Mouse (Mus musculus) stomach, embryonic 14.5 days (tissue): ENCODE data around the gene Myo15. TPM values are rescaled to one million over a fixed set of nuclear protein-coding genes. Genes with fewer than 3 reads are reported as not detected.

Source experiments
- ATAC-seq: fragments of 200-750 bp; cut with Nextera tagmentation; 2 replicates; pipeline ENCODE4 v1.8.0; 2017; ENCODE audit warnings: low read depth, moderate TSS enrichment; ENCODE audit not compliant: insufficient number of reproducible peaks, insufficient read depth, low FRiP score
- H3K27ac ChIP-seq: fragments of 300-500 bp; sonication (generic); 2 replicates; pipeline ENCODE4 v1.5.1; 2014; ENCODE audit warnings: mild to moderate bottlenecking, low read length, moderate library complexity, mixed read lengths
- H3K27me3 ChIP-seq: fragments of 300-500 bp; sonication (generic); 2 replicates; pipeline ENCODE4 v1.6.1; 2014; ENCODE audit warnings: low read length, control low read depth, mixed read lengths; ENCODE audit not compliant: control insufficient read depth, insufficient read depth
- H3K36me3 ChIP-seq: fragments of 300-500 bp; sonication (generic); 2 replicates; pipeline ENCODE4 v1.6.1; 2014; ENCODE audit warnings: mild to moderate bottlenecking, control low read depth, low read length, moderate library complexity, mixed read lengths; ENCODE audit not compliant: control insufficient read depth, insufficient read depth
- H3K4me1 ChIP-seq: fragments of 300-500 bp; sonication (generic); 2 replicates; pipeline ENCODE4 v1.6.1; 2014; ENCODE audit warnings: low read length, control low read depth, mixed read lengths; ENCODE audit not compliant: control insufficient read depth, insufficient read depth
- H3K4me2 ChIP-seq: fragments of 300-500 bp; sonication (generic); replicated peaks from 2 replicates; pipeline ENCODE4 v1.6.1; 2014; ENCODE audit warnings: low read depth, low read length, control low read depth
- H3K4me3 ChIP-seq: fragments of 300-500 bp; sonication (generic); 2 replicates; pipeline ENCODE4 v1.5.1; 2014; ENCODE audit warnings: low read depth, low read length, control low read depth
- H3K9ac ChIP-seq: fragments of 300-500 bp; sonication (generic); replicated peaks from 2 replicates; pipeline ENCODE4 v1.6.1; 2014; ENCODE audit warnings: low read depth, mild to moderate bottlenecking, control low read depth, low read length, moderate library complexity, mixed read lengths
- H3K9me3 ChIP-seq: fragments of 300-500 bp; sonication (generic); 2 replicates; pipeline ENCODE4 v1.6.1; 2016; ENCODE audit warnings: low read depth, low read length, control low read depth; ENCODE audit not compliant: control insufficient read depth
- WGBS: fragments of 180-500 bp; shearing (Covaris S2); extraction: QIAGEN DNeasy Blood & Tissue Kit; methylation state at CpG from one replicate; pipeline ENCODE4 v1.1.7; 2014; 5-methylcytosine and 5-hydroxymethylcytosine counted together
- polyA plus RNA-seq: library from polyadenylated mRNA; unstranded; fragments of >200 nt; fragmentation: Nextera tagmentation; extraction: Ambion mirVana; gene quantifications from 2 replicates; pipeline ENCODE4 v1.2.1, GENCODE M21; 2014

Gene Myo15
- polyA plus RNA-seq, 1 experiment from 2014 or later = 0.13 TPM

DNA sequence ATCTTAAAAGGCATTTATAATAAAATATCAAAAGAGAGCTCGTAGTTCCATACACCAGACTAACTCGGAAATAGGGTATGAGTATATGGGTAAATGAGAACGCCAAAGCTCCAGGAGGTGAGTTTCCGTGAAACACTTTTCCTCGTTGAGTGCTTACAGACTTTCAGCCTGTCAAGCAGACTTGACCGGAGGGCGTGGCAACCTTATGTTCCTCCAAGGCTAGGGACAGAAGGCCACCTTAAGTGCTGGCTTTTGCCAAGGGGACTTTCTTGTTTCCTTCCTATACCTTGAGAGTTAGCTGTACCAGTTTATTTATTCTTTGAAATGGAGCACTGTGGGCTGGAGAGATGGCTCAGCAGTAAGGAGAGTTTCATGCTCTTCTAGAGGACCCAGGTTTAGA lies 29.0 kb upstream of the Myo15 start:
- no peak overlapping the region for H3K4me2 ChIP-seq
- H3K27me3 ChIP-seq = no peaks in the 10 kb centered on the region
- ATAC-seq = no peak
- no peak overlapping the region for H3K9ac ChIP-seq
- H3K4me3 ChIP-seq = no peak overlapping the region
- no peaks in the 10 kb centered on the region for H3K9me3 ChIP-seq
- H3K36me3 ChIP-seq = peaks cover 58% of the 10 kb centered on the region
- no peak overlapping the region for H3K27ac ChIP-seq
- WGBS = 34% methylated on average over 7 of the region's 7 CpGs
- no peaks in the 10 kb centered on the region for H3K4me1 ChIP-seq

DNA sequence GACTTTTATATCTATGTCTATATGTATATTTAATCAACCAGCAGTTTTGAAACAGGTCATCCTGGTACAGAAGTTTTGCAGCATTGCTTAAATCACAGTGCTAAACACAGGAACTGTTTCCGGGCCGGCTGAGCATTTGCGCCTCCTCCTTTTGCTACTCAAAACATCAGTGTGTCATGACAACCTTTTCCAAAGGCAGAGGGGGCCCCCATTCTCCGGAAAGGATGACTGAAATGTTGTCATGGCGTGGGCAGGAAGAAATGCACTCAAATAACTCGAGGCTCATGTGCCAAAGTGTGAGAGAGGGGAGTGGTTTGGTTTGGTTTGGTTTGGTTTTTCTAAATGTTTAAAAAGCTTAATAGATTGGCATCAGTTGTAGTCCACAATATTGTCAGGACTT lies 26.2 kb upstream of the Myo15 start:
- no peak overlapping the region for H3K27ac ChIP-seq
- no peak overlapping the region for H3K4me2 ChIP-seq
- no peak overlapping the region for H3K4me3 ChIP-seq
- H3K4me1 ChIP-seq = no peaks in the 10 kb centered on the region
- 85% methylated on average over 6 of the region's 6 CpGs for WGBS
- H3K9me3 ChIP-seq = no peaks in the 10 kb centered on the region
- ATAC-seq = no peak
- H3K27me3 ChIP-seq = no peaks in the 10 kb centered on the region
- H3K36me3 ChIP-seq = peaks cover 38% of the 10 kb centered on the region
- H3K9ac ChIP-seq = no peak overlapping the region

DNA sequence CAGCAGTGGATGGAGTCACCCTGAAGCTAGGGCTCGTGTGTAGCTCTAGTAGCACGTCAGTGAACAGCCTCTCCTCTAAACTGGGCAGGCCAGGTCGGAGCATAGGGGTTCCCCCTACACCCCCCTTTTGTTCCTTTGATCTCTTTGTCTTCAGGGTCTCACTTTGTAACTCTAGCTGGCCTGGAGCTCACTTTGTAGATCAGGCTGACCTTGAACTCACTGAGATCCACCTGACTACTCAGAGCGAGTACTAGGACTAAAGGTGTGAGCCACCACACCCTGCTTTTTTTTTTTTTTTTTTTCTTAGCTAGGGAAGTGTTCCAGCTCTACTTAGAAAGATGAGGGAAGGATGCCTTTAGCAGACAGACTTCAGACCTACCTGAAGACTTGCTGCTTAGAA lies 25.1 kb upstream of the Myo15 start:
- Histone ChIP-seq H3K9ac (no peak overlapping the region), H3K4me2 (no peak overlapping the region), H3K4me3 (no peak overlapping the region), H3K4me1 (no peaks in the 10 kb centered on the region), H3K9me3 (no peaks in the 10 kb centered on the region), H3K36me3 (peaks cover 29% of the 10 kb centered on the region), H3K27me3 (no peaks in the 10 kb centered on the region), H3K27ac (no peak overlapping the region)
- no peak for ATAC-seq
- WGBS = 77% methylated on average over 4 of the region's 4 CpGs

DNA sequence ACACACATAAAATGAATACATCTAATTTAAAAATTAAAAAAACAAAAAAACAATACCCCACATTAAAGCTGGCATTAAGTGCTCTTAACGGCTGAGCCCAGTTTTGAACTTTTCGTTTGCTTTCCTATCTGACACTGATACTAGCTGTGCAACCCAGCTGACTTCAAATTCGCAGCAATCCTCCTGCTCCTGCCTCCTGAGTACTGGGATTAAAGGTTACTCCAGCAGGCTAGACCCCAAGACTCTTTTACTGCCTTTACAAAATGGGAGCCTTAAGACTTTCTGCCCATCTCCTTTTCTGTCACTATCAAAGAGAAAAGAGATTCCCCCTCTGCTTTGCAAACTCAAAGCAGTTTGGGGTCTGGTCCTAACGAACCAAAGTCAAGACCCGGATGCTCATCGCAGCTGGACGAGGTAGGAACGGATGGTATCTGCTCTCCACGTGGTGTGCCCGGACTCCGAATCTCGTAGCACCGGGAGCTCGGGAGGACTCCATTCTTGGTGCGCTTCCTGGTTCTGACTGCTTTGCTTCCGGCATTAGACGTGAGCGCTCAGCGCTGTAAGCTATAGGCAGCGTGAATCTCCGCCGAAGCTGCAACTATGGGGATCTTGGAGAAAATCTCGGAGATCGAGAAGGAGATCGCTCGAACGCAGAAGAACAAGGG lies 14.9 kb upstream of the Myo15 start, which contains the start of gene Drg2:
Gene Drg2, plus strand, starts transcription at position 512 of the 665 bp plus-strand sequence.
- Histone ChIP-seq H3K27me3 (no peaks in the 10 kb centered on the region), H3K9me3 (no peaks in the 10 kb centered on the region), H3K4me1 (peaks cover 4% of the 10 kb centered on the region), H3K4me3 (peak within 1 kb of the TSS; percentile 76), H3K36me3 (peaks cover 21% of the 10 kb centered on the region), H3K9ac (peak within 1 kb of the TSS; percentile 82), H3K4me2 (peak within 1 kb of the TSS; percentile 84), H3K27ac (no peak within 1 kb of the TSS)
- 5% methylated on average over 27 of the region's 27 CpGs for WGBS
- peak; percentile 90 for ATAC-seq

DNA sequence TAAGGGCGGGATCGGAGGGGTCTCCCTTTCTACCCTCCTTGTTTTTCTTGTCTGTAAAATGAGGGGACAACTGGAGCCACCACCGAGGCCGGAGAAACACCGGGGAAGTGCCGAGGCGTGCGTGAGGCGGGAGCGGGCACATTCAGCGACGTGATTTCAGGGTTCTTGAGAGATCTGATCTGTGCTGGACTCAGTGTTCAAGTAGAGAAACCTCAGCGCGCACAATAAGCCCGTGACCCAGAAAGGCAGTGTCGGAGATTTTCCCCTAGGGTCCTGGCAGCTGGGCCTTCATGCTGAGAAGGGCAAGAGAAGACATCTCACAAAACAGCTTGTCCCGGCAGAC lies 14.4 kb upstream of the Myo15 start:
- peak overlapping the region; percentile 82 for H3K9ac ChIP-seq
- no peaks in the 10 kb centered on the region for H3K27me3 ChIP-seq
- WGBS = under 1% methylated on average over 17 of the region's 17 CpGs
- 0 out of 2 replicates have a peak, but pooled peaks have one; percentile 11 for ATAC-seq
- peak overlapping the region; percentile 84 for H3K4me2 ChIP-seq
- peak overlapping the region; percentile 76 for H3K4me3 ChIP-seq
- H3K27ac ChIP-seq = no peak overlapping the region
- no peaks in the 10 kb centered on the region for H3K9me3 ChIP-seq
- peaks cover 26% of the 10 kb centered on the region for H3K36me3 ChIP-seq
- H3K4me1 ChIP-seq = peaks cover 4% of the 10 kb centered on the region

DNA sequence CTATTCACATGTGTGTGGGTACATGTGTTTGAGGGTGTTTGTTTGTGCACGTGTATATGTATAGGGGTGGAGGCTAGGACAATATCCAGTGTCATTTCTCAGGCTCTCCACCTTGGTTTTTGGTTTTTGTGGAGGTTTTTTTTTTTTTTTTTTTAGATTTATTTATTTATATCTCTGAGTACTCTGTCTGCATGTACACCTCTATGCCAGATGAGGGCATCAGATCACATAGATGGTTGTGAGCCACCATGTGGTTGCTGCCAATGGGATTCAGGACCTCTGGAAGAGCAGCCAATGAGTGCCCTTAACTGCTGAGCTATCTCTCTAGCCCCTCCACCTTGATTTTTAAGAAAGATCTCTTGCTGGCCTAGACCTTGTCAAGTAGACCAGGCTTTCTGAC lies 11.2 kb upstream of the Myo15 start:
- ATAC-seq = no peak
- no peaks in the 10 kb centered on the region for H3K27me3 ChIP-seq
- peaks cover 59% of the 10 kb centered on the region for H3K36me3 ChIP-seq
- H3K9me3 ChIP-seq = no peaks in the 10 kb centered on the region
- peaks cover 4% of the 10 kb centered on the region for H3K4me1 ChIP-seq
- no peak overlapping the region for H3K9ac ChIP-seq
- no peak overlapping the region for H3K27ac ChIP-seq
- WGBS = 94% methylated on average over 1 of the region's 1 CpGs
- H3K4me3 ChIP-seq = no peak overlapping the region
- H3K4me2 ChIP-seq = no peak overlapping the region

DNA sequence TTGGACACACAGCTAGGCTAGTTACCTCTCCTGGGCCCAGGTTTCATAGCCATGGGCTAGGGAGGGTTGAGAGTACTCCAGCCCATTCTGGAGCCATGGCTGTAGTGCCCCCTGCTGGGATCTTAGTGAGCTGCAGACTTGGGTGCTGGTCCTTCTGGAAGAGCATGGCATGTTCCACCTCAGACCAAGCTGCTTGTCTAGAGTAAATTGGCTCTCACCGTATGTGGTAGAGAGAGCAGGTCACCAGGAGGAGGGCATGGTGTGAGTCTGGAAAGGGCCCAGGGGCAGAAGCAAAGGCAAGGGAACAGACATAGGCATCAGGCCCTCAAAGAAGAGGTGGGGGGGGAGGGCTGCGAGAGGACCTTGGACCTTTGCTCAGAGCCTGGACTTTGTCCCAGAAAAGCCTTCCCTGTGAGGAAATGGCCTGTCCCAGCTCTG lies 3.2 kb upstream of the Myo15 start:
- H3K9ac ChIP-seq = no peak overlapping the region
- no peak overlapping the region for H3K27ac ChIP-seq
- no peaks in the 10 kb centered on the region for H3K9me3 ChIP-seq
- no peaks in the 10 kb centered on the region for H3K4me1 ChIP-seq
- 93% methylated on average over 2 of the region's 2 CpGs for WGBS
- ATAC-seq = no peak
- no peaks in the 10 kb centered on the region for H3K27me3 ChIP-seq
- no peak overlapping the region for H3K4me3 ChIP-seq
- H3K36me3 ChIP-seq = peaks cover 73% of the 10 kb centered on the region
- H3K4me2 ChIP-seq = no peak overlapping the region

DNA sequence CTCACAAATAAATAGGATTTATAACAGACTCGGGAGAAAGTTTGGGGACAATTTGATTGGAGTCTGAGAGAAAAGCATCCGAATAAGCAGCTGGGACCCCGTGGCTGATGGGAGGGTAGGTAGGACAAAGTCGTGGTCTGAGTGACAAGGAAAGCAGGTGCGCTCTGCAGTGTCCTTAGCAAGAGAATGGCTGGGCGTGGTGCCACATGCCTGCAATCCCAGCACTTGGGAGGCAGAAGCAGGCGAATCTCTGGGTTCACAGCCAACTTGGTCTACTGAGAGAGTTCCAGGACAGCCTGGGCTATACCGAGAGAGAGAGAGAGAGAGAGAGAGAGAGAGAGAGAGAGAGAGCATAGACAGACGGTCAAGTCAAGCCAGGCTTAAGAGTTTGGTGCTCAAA lies 1.6 kb downstream of the Myo15 start:
- peaks cover 27% of the 10 kb centered on the region for H3K36me3 ChIP-seq
- H3K4me2 ChIP-seq = no peak overlapping the region
- H3K27me3 ChIP-seq = no peaks in the 10 kb centered on the region
- WGBS = 81% methylated on average over 9 of the region's 9 CpGs
- H3K9ac ChIP-seq = no peak overlapping the region
- H3K4me1 ChIP-seq = no peaks in the 10 kb centered on the region
- H3K9me3 ChIP-seq = no peaks in the 10 kb centered on the region
- H3K4me3 ChIP-seq = no peak overlapping the region
- no peak overlapping the region for H3K27ac ChIP-seq
- ATAC-seq = no peak

DNA sequence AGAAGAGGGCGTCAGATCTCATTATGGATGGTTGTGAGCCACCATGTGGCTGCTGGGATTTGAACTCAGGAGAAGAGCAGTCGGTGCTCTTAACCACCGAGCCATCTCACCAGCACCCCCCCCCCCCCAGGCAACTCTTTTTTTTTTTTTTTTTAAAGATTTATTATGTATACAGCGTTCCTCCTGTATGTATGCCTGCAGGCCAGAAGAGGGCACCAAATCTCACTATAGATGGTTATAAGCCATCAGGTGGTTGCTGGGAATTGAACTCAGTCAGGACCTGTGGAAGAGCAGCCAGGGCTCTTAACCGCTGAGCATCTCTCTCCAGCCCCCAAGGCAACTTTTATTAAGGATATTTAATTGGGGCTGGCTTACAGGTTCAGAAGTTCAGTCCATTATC lies 5.4 kb downstream of the Myo15 start:
- WGBS = 81% methylated on average over 5 of the region's 5 CpGs

More for the DNA sequence above, 5.4 kb downstream of the Myo15 start:
- H3K27ac ChIP-seq = no peak overlapping the region
- H3K4me2 ChIP-seq = no peak overlapping the region
- H3K9ac ChIP-seq = no peak overlapping the region
- no peaks in the 10 kb centered on the region for H3K4me1 ChIP-seq
- no peak for ATAC-seq
- no peaks in the 10 kb centered on the region for H3K9me3 ChIP-seq
- H3K4me3 ChIP-seq = no peak overlapping the region
- no peaks in the 10 kb centered on the region for H3K36me3 ChIP-seq
- no peaks in the 10 kb centered on the region for H3K27me3 ChIP-seq
